Mouse (Mus musculus) intestine, embryonic 16.5 days (tissue): ENCODE results near the gene Son. TPM values are rescaled to one million over a fixed set of nuclear protein-coding genes. Genes with fewer than 3 reads are reported as not detected.

Experiments
- ATAC-seq: fragments of 200-750 bp; cut with Nextera tagmentation; 2 replicates; pipeline ENCODE4 v1.8.0; 2017; ENCODE audit warnings: moderate TSS enrichment, moderate library complexity
- H3K27ac ChIP-seq: fragments of 300-500 bp; sonication (generic); 2 replicates; pipeline ENCODE4 v1.5.1; 2014; ENCODE audit warnings: mild to moderate bottlenecking, low read length
- H3K27me3 ChIP-seq: fragments of 300-500 bp; sonication (generic); replicated peaks from 2 replicates; pipeline ENCODE4 v1.6.1; 2014; ENCODE audit warnings: low read length, control low read depth, mixed read lengths; ENCODE audit not compliant: control insufficient read depth, insufficient read depth
- H3K36me3 ChIP-seq: fragments of 300-500 bp; sonication (generic); 2 replicates; pipeline ENCODE4 v1.6.1; 2014; ENCODE audit warnings: low read length, control low read depth; ENCODE audit not compliant: control insufficient read depth, insufficient read depth
- H3K4me1 ChIP-seq: fragments of 300-500 bp; sonication (generic); 2 replicates; pipeline ENCODE4 v1.6.1; 2014; ENCODE audit warnings: low read length, control low read depth, mixed read lengths; ENCODE audit not compliant: control insufficient read depth, insufficient read depth
- H3K4me2 ChIP-seq: fragments of 300-500 bp; sonication (generic); 2 replicates; pipeline ENCODE4 v1.6.1; 2014; ENCODE audit warnings: low read depth, low read length, control low read depth
- H3K4me3 ChIP-seq: fragments of 300-500 bp; sonication (generic); 2 replicates; pipeline ENCODE4 v1.5.1; 2014; ENCODE audit warnings: mild to moderate bottlenecking, low read length
- H3K9ac ChIP-seq: fragments of 300-500 bp; sonication (generic); 2 replicates; pipeline ENCODE4 v1.6.1; 2014; ENCODE audit warnings: low read depth, low read length
- H3K9me3 ChIP-seq: fragments of 300-500 bp; sonication (generic); 2 replicates; pipeline ENCODE4 v1.6.1; 2016; ENCODE audit warnings: low read length, control low read depth; ENCODE audit not compliant: control insufficient read depth
- WGBS: fragments of 180-500 bp; shearing (Covaris S2); extraction: QIAGEN DNeasy Blood & Tissue Kit; methylation state at CpG from one replicate; pipeline ENCODE4 v1.1.7; 2014; 5-methylcytosine and 5-hydroxymethylcytosine counted together
- polyA plus RNA-seq: library from polyadenylated mRNA; unstranded; fragments of >200 nt; fragmentation: Nextera tagmentation; extraction: Ambion mirVana; gene quantifications from 2 replicates; pipeline ENCODE4 v1.2.1, GENCODE M21; 2015

Son gene
- polyA plus RNA-seq, 1 experiment from 2014 or later, result 76.6 TPM

DNA sequence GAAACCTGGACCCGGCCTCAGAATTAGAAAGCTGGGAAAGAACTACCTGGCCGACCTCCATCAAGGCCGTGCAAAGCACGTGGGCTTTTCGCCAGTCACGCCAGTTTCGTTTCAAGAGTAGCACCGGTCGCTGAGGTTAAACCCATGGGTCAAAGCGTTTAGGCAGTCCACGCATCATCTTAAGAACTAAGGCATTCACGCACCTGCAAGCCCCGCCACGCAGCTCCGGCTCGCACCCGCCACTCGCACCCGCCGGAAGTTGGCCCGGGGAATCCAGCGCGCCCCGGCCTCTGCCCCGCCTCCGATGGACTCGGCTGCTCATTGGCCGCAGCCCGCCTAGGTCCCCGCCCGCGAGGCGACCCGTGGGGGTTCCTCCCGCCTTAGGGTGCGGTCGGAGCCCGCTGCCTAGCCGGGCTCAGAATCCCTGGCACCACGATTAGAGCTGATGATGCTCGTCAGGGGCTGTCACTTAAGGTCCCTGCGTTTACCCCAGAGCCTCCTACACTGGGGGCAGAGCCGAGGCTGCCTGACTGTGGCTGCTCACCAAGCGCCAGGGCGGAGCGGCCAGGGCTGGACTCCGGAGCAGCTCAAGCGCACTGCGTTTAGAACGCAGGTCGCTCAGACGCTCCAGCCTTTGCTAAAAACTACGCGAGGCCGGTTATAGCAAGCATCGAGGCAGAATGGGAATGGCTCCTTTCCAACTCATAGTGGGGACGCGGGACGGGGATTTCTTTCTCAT lies 456 bp upstream of the Son start, which contains the start of gene Gart:
Gene Gart (minus strand): TSS at position 272 of the 739 bp plus-strand sequence.
- under 1% methylated on average over 59 of the region's 59 CpGs for WGBS
- 0 out of 2 replicates have a peak, but pooled peaks cover under 1% of the 10 kb centered on the region for H3K36me3 ChIP-seq

GRCm38 (mm10) chr16:91648220-91648550 lies 879 bp downstream of the Son start:
- Histone ChIP-seq H3K4me1 (peaks cover 5% of the 10 kb centered on the region), H3K27ac (peak overlapping the region; percentile 97), H3K36me3 (peaks cover 8% of the 10 kb centered on the region; the same call in 1 of the 2 replicates), H3K9ac (peak overlapping the region; percentile 90), H3K9me3 (no peaks in the 10 kb centered on the region), H3K4me3 (peak overlapping the region; percentile 72), H3K27me3 (no peaks in the 10 kb centered on the region), H3K4me2 (peak overlapping the region; percentile 57)
- WGBS, result under 1% methylated on average over 25 of the region's 25 CpGs
- ATAC-seq, result peak; percentile 66

More for the DNA sequence above, 456 bp upstream of the Son start, which contains the start of gene Gart:
- peak within 1 kb of the TSS; percentile 99 for H3K27ac ChIP-seq
- peak within 1 kb of the TSS; percentile 98 for H3K4me2 ChIP-seq
- no peaks in the 10 kb centered on the region for H3K27me3 ChIP-seq
- peak; percentile 89 for ATAC-seq
- H3K4me1 ChIP-seq, result peaks cover 5% of the 10 kb centered on the region
- peak within 1 kb of the TSS; percentile 90 for H3K9ac ChIP-seq
- no peaks in the 10 kb centered on the region for H3K9me3 ChIP-seq
- peak within 1 kb of the TSS; percentile 72 for H3K4me3 ChIP-seq

- no peak for ATAC-seq
- H3K9me3 ChIP-seq, result no peaks in the 10 kb centered on the region
- H3K27ac ChIP-seq, result no peak overlapping the region
- H3K27me3 ChIP-seq, result no peaks in the 10 kb centered on the region
- WGBS, result 61% methylated on average over 3 of the region's 3 CpGs
- peaks cover 8% of the 10 kb centered on the region; the same call in 1 of the 2 replicates for H3K36me3 ChIP-seq
- H3K9ac ChIP-seq, result 0 out of 2 replicates have a peak overlapping the region, but pooled peaks have one; percentile 36
- H3K4me3 ChIP-seq, result peak overlapping the region; percentile 38
- peaks cover 5% of the 10 kb centered on the region for H3K4me1 ChIP-seq
- peak overlapping the region; percentile 71 for H3K4me2 ChIP-seq
These were observed 1.9 kb downstream of the Son start for GRCm38 (mm10) chr16:91649246-91649645.

DNA sequence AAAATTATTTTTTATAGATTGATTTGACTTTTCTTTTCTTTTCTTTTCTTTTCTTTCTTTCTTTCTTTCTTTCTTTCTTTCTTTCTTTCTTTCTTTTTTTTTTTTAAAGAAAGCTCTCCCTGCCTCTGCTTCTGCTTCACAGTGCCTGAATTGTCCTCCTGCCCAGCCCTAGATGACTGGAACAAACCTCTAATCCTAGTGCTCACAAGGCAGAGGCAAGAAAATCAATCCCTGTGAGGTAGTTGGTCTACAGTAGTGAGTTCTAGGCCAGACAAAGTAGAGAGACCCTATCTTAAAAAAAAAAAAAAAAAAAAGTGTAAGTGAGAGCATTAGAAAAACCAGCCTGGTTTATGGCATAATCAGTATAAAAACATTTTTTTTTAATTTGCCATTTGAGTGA lies 2.5 kb downstream of the Son start:
- no peak overlapping the region for H3K9ac ChIP-seq
- no peaks in the 10 kb centered on the region for H3K9me3 ChIP-seq
- ATAC-seq, result no peak
- no peak overlapping the region for H3K4me3 ChIP-seq
- no peak overlapping the region for H3K4me2 ChIP-seq
- H3K27me3 ChIP-seq, result no peaks in the 10 kb centered on the region
- peaks cover 5% of the 10 kb centered on the region for H3K4me1 ChIP-seq
- peaks cover 10% of the 10 kb centered on the region; the same call in 1 of the 2 replicates for H3K36me3 ChIP-seq
- H3K27ac ChIP-seq, result no peak overlapping the region

DNA sequence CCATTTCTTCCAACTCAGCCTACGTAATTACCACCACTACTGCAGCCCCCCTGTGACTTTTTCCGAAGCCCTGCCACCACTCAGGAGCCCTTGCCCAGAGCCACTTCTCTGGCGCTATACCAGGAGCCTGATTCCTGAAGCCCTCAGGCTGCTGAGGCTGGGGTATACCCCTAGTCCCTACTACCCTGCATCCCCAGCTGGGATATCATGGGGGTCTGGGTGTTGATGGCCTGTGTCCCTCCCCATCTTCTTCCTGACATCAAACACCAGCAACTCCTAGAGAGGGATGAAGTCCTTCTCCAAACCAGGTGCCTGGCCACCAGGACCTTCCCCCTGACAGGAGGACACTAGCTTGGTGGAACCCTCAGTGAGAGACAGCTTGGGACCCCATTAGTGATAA lies 4.9 kb downstream of the Son start:
- Histone ChIP-seq H3K27ac (no peak overlapping the region), H3K27me3 (no peaks in the 10 kb centered on the region), H3K4me3 (no peak overlapping the region), H3K4me1 (peaks cover 5% of the 10 kb centered on the region), H3K4me2 (no peak overlapping the region), H3K36me3 (peaks cover 34% of the 10 kb centered on the region), H3K9ac (no peak overlapping the region), H3K9me3 (no peaks in the 10 kb centered on the region)
- 91% methylated on average over 3 of the region's 3 CpGs for WGBS
- ATAC-seq, result no peak

DNA sequence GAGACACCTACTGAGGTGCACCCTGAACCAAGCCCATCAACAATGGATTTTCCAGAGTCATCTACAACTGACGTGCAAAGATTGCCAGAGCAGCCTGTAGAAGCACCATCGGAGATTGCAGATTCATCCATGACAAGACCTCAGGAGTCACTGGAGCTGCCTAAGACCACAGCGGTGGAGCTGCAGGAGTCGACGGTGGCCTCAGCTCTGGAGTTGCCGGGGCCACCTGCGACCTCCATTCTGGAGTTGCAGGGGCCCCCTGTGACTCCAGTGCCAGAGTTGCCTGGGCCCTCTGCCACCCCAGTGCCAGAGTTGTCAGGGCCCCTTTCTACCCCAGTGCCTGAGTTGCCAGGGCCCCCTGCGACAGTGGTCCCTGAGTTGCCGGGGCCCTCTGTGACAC lies 8.0 kb downstream of the Son start:
- Histone ChIP-seq H3K4me2 (no peak overlapping the region), H3K4me1 (no peaks in the 10 kb centered on the region), H3K27ac (no peak overlapping the region), H3K36me3 (peaks cover 65% of the 10 kb centered on the region), H3K9ac (no peak overlapping the region), H3K4me3 (no peak overlapping the region), H3K27me3 (no peaks in the 10 kb centered on the region), H3K9me3 (no peaks in the 10 kb centered on the region)
- WGBS, result 95% methylated on average over 9 of the region's 9 CpGs
- ATAC-seq, result no peak

DNA sequence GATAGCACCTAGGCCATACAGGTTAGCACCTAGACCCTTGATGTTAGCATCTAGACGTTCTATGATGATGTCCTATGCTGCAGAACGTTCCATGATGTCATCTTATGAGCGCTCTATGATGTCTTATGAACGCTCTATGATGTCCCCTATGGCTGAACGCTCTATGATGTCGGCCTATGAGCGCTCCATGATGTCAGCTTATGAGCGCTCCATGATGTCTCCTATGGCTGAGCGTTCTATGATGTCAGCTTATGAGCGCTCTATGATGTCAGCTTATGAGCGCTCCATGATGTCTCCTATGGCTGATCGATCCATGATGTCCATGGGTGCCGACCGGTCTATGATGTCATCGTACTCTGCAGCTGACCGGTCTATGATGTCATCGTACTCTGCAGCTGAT lies 10.0 kb downstream of the Son start:
- Histone ChIP-seq H3K4me1 (no peaks in the 10 kb centered on the region), H3K27ac (no peak overlapping the region), H3K27me3 (no peaks in the 10 kb centered on the region), H3K36me3 (peaks cover 62% of the 10 kb centered on the region), H3K9ac (no peak overlapping the region), H3K4me2 (no peak overlapping the region), H3K4me3 (no peak overlapping the region), H3K9me3 (no peaks in the 10 kb centered on the region)
- WGBS, result 98% methylated on average over 17 of the region's 17 CpGs
- ATAC-seq, result peak; percentile 31; the same call in 1 of the 2 replicates

GRCm38 (mm10) chr16:91658471-91658870 lies 11.2 kb downstream of the Son start:
- Histone ChIP-seq H3K36me3 (peaks cover 58% of the 10 kb centered on the region), H3K27me3 (no peaks in the 10 kb centered on the region), H3K4me1 (no peaks in the 10 kb centered on the region), H3K4me3 (no peak overlapping the region), H3K9me3 (no peaks in the 10 kb centered on the region), H3K27ac (no peak overlapping the region), H3K4me2 (no peak overlapping the region), H3K9ac (no peak overlapping the region)
- no peak for ATAC-seq
- 95% methylated on average over 5 of the region's 5 CpGs for WGBS

GRCm38 (mm10) chr16:91659798-91660197 lies 12.5 kb downstream of the Son start:
- no peak overlapping the region for H3K4me3 ChIP-seq
- H3K36me3 ChIP-seq, result peaks cover 57% of the 10 kb centered on the region
- ATAC-seq, result no peak
- H3K4me2 ChIP-seq, result no peak overlapping the region
- no peaks in the 10 kb centered on the region for H3K27me3 ChIP-seq
- H3K27ac ChIP-seq, result no peak overlapping the region
- 97% methylated on average over 20 of the region's 20 CpGs for WGBS
- no peaks in the 10 kb centered on the region for H3K9me3 ChIP-seq
- H3K9ac ChIP-seq, result no peak overlapping the region
- H3K4me1 ChIP-seq, result no peaks in the 10 kb centered on the region
